Mouse (Mus musculus): Measurements from ENCODE around the gene Dclk2. TPM values are rescaled to one million over a fixed set of nuclear protein-coding genes. Genes with fewer than 3 reads are reported as not detected.

The Dclk2 gene
- total RNA-seq, 4 experiments from 2014 or later, result 90.2 to 108 (median 99.6) TPM

- DNase-seq (ENCODE audit: low spot score in 2 of 2), result no peak
Measured at GRCm38 (mm10) chr3:86894491-86894890, 26.2 kb downstream of the Dclk2 start.

- DNase-seq (ENCODE audit: low spot score in 2 of 2), result no peak
Measured at GRCm38 (mm10) chr3:86887512-86887911, 33.1 kb downstream of the Dclk2 start.

GRCm38 (mm10) chr3:86885180-86885579 lies 35.5 kb downstream of the Dclk2 start:
- no peak for DNase-seq (ENCODE audit: low spot score in 2 of 2)

GRCm38 (mm10) chr3:86884481-86884880 lies 36.2 kb downstream of the Dclk2 start:
- DNase-seq (ENCODE audit: low spot score in 2 of 2), result no peak

- no peak for DNase-seq (ENCODE audit: low spot score in 2 of 2)
Measured at GRCm38 (mm10) chr3:86883985-86884384, 36.7 kb downstream of the Dclk2 start.

GRCm38 (mm10) chr3:86875912-86876311 lies 44.7 kb downstream of the Dclk2 start:
- no peak for DNase-seq (ENCODE audit: low spot score in 2 of 2)

GRCm38 (mm10) chr3:86873092-86873600 lies 47.5 kb downstream of the Dclk2 start:
- DNase-seq (ENCODE audit: low spot score in 2 of 2), result peak; percentile 24 to 49

- no peak for DNase-seq (ENCODE audit: low spot score in 2 of 2)
Measured at GRCm38 (mm10) chr3:86870952-86871351, 49.7 kb downstream of the Dclk2 start.

- DNase-seq (ENCODE audit: low spot score in 2 of 2), result peak; percentile 63
Measured at GRCm38 (mm10) chr3:86870411-86870810, 50.2 kb downstream of the Dclk2 start.

- DNase-seq (ENCODE audit: low spot score in 2 of 2), result no peak
Measured at GRCm38 (mm10) chr3:86868721-86869120, 51.9 kb downstream of the Dclk2 start.

- DNase-seq (ENCODE audit: low spot score in 2 of 2), result no peak
Measured at GRCm38 (mm10) chr3:86863327-86864008, 57.2 kb downstream of the Dclk2 start.

GRCm38 (mm10) chr3:86862939-86863311 lies 57.7 kb downstream of the Dclk2 start:
- DNase-seq (ENCODE audit: low spot score in 2 of 2), result peak in 1 of 2 experiments; percentile 26

GRCm38 (mm10) chr3:86862245-86862938 lies 58.3 kb downstream of the Dclk2 start:
- DNase-seq (ENCODE audit: low spot score in 2 of 2), result no peak

- no peak for DNase-seq (ENCODE audit: low spot score in 2 of 2)
Measured at GRCm38 (mm10) chr3:86859791-86860190, 60.9 kb downstream of the Dclk2 start.

GRCm38 (mm10) chr3:86858699-86859098 lies 62.0 kb downstream of the Dclk2 start:
- no peak for DNase-seq (ENCODE audit: low spot score in 2 of 2)

GRCm38 (mm10) chr3:86857833-86858398 lies 62.7 kb downstream of the Dclk2 start:
- DNase-seq (ENCODE audit: low spot score in 2 of 2), result no peak

- no peak for DNase-seq (ENCODE audit: low spot score in 2 of 2)
Measured at GRCm38 (mm10) chr3:86852867-86853266, 67.8 kb downstream of the Dclk2 start.

- DNase-seq (ENCODE audit: low spot score in 2 of 2), result no peak
Measured at GRCm38 (mm10) chr3:86851131-86851530, 69.5 kb downstream of the Dclk2 start.

- DNase-seq (ENCODE audit: low spot score in 2 of 2), result no peak
Measured at GRCm38 (mm10) chr3:86850394-86851030, 70.1 kb downstream of the Dclk2 start.

GRCm38 (mm10) chr3:86849337-86849736 lies 71.3 kb downstream of the Dclk2 start:
- DNase-seq (ENCODE audit: low spot score in 2 of 2), result no peak

- DNase-seq (ENCODE audit: low spot score in 2 of 2), result no peak
Measured at GRCm38 (mm10) chr3:86847536-86847935, 73.1 kb downstream of the Dclk2 start.

- DNase-seq (ENCODE audit: low spot score in 2 of 2), result no peak
Measured at GRCm38 (mm10) chr3:86846036-86846435, 74.6 kb downstream of the Dclk2 start.
